ENCODE assay signal across 7 mouse cellular contexts in the genomic region with DNA sequence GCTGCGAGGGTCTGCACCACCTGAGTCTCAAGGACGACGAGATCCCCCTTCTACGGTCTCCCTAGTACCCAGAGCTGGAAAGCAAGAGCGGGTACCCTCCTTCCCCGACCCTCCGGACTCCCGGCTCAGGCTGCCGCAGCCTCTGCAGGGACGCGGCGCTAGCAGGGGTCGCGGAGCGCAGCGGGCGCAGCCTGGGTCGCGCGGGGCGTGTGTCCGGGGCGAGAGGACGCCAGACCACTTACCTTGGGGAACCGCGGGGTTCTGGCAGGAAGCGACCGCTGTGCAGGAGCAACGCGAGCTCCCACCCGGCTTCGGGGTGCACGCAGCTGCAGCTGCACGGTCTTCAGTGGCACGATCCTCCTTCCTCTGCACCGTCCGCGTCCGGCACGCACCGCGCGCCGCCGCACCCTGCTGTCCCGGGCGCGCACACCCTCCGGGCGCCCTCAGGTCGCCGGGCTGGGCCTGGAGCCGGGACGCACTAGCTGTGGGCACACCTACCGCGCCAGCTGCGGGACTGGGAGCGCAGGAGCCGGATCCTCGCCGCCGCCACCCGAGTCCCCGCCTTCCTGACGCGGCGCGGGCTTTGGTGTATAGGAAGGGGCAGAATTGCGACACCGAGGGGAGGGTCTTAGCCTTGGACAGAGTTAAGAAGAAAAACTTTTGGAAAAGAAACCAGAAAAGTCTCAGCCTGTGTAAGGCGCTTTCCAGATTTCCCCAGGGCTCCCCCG. TPM values are rescaled to one million over a fixed set of nuclear protein-coding genes. Genes with fewer than 3 reads are reported as not detected.
DNase-seq lines count a peak whose midpoint lies in the region; ATAC-seq and TF ChIP-seq lines count a peak whose summit lies in the region.

A gene (minus strand): TSS at position 354 of the 728 bp plus-strand sequence.

- H3K4me3 ChIP-seq in intestine, postnatal 0 days (ENCODE audit: low read depth, low read length) = peak within 1 kb of the TSS; percentile 71
- H3K4me3 ChIP-seq in liver, embryonic 16.5 days (ENCODE audit: low read depth, low read length) = peak within 1 kb of the TSS; percentile 54
- peak within 1 kb of the TSS; percentile 78 for H3K4me3 ChIP-seq in olfactory bulb, adult 2 months (ENCODE audit: insufficient read depth, low read depth, low read length)

- H3K27me3 ChIP-seq in intestine, postnatal 0 days (replicated peaks; ENCODE audit: control insufficient read depth, insufficient read depth, low read length) = peaks cover 14% of the 10 kb centered on the region
- peaks cover 29% of the 10 kb centered on the region for H3K27me3 ChIP-seq in liver, embryonic 16.5 days (ENCODE audit: control insufficient read depth, insufficient read depth, low read depth, low read length)

- WGBS in intestine, postnatal 0 days = under 1% methylated on average over 71 of the region's 72 CpGs
- WGBS in liver, embryonic 16.5 days (ENCODE audit: insufficient replicate concordance) = under 1% methylated on average over 67 of the region's 72 CpGs
- under 1% methylated on average over 72 of the region's 72 CpGs for WGBS in olfactory bulb, adult 2 months

- H3K27ac ChIP-seq in intestine, postnatal 0 days (ENCODE audit: low read depth, low read length) = no peak within 1 kb of the TSS
- H3K27ac ChIP-seq in liver, embryonic 16.5 days (ENCODE audit: low read length) = no peak within 1 kb of the TSS
- H3K27ac ChIP-seq in olfactory bulb, adult 2 months (ENCODE audit: insufficient read depth, low read depth, low read length) = 0 out of 2 replicates have a peak within 1 kb of the TSS, but pooled peaks have one; percentile 31

- TF ChIP-seq CTCF in intestine, postnatal 0 days (IDR thresholded peaks at IDR 0.05; ENCODE audit: low read depth) = 0 out of 2 replicates have a peak, but pooled peaks have one; percentile 8
- no peak for TF ChIP-seq CTCF in olfactory bulb, adult 2 months (IDR thresholded peaks at IDR 0.05; ENCODE audit: insufficient read depth, low read depth, low read length)

- TF ChIP-seq POLR2A in olfactory bulb, adult 2 months (IDR thresholded peaks at IDR 0.05; ENCODE audit: insufficient read depth, low read depth, low read length) = no peak

- H3K4me1 ChIP-seq in intestine, postnatal 0 days (replicated peaks; ENCODE audit: control insufficient read depth, insufficient read depth, low read length) = no peaks in the 10 kb centered on the region
- no peaks in the 10 kb centered on the region for H3K4me1 ChIP-seq in liver, embryonic 16.5 days (ENCODE audit: control insufficient read depth, low read depth, low read length)
- peaks cover 10% of the 10 kb centered on the region for H3K4me1 ChIP-seq in olfactory bulb, adult 2 months (ENCODE audit: control insufficient read depth, insufficient read depth, low read length)

- H3K4me2 ChIP-seq in intestine, postnatal 0 days (replicated peaks; ENCODE audit: low read depth) = peak within 1 kb of the TSS; percentile 99
- H3K4me2 ChIP-seq in liver, embryonic 16.5 days (ENCODE audit: low read depth, low read length) = peak within 1 kb of the TSS; percentile 64

- no peaks in the 10 kb centered on the region for H3K36me3 ChIP-seq in intestine, postnatal 0 days (ENCODE audit: control insufficient read depth, insufficient read depth)
- H3K36me3 ChIP-seq in liver, embryonic 16.5 days (ENCODE audit: control insufficient read depth, insufficient read depth) = no peaks in the 10 kb centered on the region

- ATAC-seq in common myeloid progenitor, adult 5-6 weeks (replicated peaks; ENCODE audit: low read depth, poor library complexity, severe bottlenecking) = peak; percentile 38; the same call in 1 of the 2 replicates
- peak; percentile 72 for ATAC-seq in intestine, postnatal 0 days
- ATAC-seq in liver, embryonic 16.5 days (ENCODE audit: low read depth) = no peak; the same call in 1 of the 2 replicates

- peak within 1 kb of the TSS; percentile 40 for H3K9ac ChIP-seq in intestine, postnatal 0 days (ENCODE audit: low read depth, low read length)
- H3K9ac ChIP-seq in liver, embryonic 16.5 days (ENCODE audit: low read depth, low read length) = no peak within 1 kb of the TSS

- no peaks in the 10 kb centered on the region for H3K9me3 ChIP-seq in intestine, postnatal 0 days (ENCODE audit: control insufficient read depth)
- no peaks in the 10 kb centered on the region for H3K9me3 ChIP-seq in liver, embryonic 16.5 days (replicated peaks; ENCODE audit: control insufficient read depth, low read length)

- DNase-seq in adrenal gland, adult 18-20 months (ENCODE audit: low spot score in 2 of 2) = peak; percentile 40 to 55
- DNase-seq in heart, adult 18-20 months = peak; percentile 58 to 64
- DNase-seq in c-Kit-positive CD71-positive TER-119-positive erythroid progenitor cells, embryonic 14.5 days (ENCODE audit: low spot score) = no peak

RNA-seq across cellular contexts. Expression of the gene that starts here (rescaled TPM):
- 1 to 10 TPM; 2.6 to 2.8 TPM for total RNA-seq in adrenal gland, adult 18-20 months (2021)
- not detected in 2 replicates for total RNA-seq in common myeloid progenitor, adult 5-6 weeks (2017)
- total RNA-seq in heart, adult 18-20 months (2021) = under 1 TPM; 0.52 to 0.72 TPM
- polyA plus RNA-seq in intestine, postnatal 0 days (2015; fragmentation: Nextera tagmentation; extraction: Ambion mirVana) = 0.31 and 0.34 TPM in 2 replicates
- 0.05 and 0.12 TPM in 2 replicates for polyA plus RNA-seq in liver, embryonic 16.5 days (2015; fragmentation: Nextera tagmentation; extraction: Ambion mirVana)
- not detected in 2 replicates for polyA plus RNA-seq in olfactory bulb, adult 2 months (2012; ENCODE audit: insufficient read depth, insufficient read length, low replicate concordance, missing spikeins)

Comparison
In these comparisons a context has a peak if more than half of its experiments do, and no peak if none do; other contexts are left out.
1. Peak in ATAC-seq in common myeloid progenitor, adult 5-6 weeks; RNA of the gene not detected or under 1 TPM.
2. Peak in DNase-seq in heart, adult 18-20 months; RNA of the gene not detected or under 1 TPM.
3. Peak in ATAC-seq, H3K4me3 ChIP-seq, H3K9ac ChIP-seq and H3K4me2 ChIP-seq in intestine, postnatal 0 days; RNA of the gene not detected or under 1 TPM.